Mouse (Mus musculus): ENCODE data around the gene Mrps6. TPM values are rescaled to one million over a fixed set of nuclear protein-coding genes. Genes with fewer than 3 reads are reported as not detected.

Mrps6 gene
- total RNA-seq, 2 experiments from 2014 or later: 60.6 to 63.2 TPM

DNA sequence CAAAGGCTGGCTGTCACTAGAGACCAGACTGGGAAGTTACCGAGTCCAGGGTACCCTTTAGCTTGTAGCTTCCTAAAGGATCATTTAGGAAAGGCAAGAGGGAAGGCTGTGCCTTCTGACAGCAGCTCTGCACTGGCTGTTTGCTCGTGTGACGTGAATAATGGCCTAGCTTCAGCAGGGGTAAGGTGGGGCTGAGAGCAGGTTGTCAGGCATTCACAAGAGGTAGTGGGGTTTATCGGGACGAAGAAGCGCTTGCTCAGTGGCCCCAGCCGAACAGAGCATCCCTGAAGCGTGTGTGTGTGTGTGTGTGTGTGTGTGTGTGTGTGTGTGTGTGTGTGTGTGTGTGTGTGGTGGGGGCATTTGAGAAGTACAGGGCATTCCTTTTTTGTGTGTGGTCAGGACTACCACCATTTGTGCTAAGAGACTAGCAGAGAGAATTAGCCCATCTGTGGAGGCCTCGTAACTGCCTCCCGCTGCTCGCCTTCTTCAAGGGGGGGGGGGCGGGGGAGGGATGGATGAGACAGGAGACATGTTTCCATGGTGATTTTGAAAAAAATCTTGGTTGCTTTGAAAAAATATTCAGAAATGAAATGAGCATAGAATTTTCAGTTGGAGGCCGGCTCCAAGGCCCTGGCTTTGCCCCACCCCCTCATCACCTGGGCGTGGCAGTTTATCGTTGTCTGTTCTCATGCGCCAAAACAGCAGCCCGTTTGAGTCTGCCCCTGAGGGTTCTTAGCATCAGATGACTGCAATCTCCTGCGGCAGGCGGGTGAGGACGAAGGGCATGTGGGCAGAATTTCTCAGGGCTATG lies 57.7 kb downstream of the Mrps6 start:
- no peak for DNase-seq (ENCODE audit: low spot score)
- intact Hi-C loops (cut with DNase I): no loop called here

- no peak for DNase-seq (ENCODE audit: low spot score)
These were observed 59.5 kb downstream of the Mrps6 start for GRCm38 (mm10) chr16:92117337-92118209.

DNA sequence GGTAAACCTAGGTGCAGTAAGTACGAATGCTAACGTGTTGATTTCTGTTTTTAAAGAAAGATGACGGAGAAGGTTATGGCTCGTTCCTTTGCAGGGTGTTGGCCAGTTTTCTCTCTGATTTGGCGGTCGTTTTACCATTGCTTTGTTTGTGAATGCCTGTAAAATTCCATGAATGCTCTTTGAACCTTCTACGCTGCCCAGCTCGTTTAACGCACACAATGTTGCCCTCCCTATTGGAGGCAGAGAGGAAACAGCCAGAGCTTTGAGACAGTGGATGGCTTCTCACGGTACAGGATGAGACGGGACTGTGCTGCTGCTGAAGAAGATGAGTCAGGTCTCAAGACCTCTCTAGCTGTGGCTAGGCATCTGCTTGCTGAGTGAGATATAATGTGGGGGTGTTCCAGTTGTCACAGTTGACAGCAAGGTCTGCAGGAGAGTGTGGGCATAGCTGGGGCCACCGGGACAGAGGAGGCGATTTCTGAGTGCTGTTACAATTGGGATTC lies 61.0 kb downstream of the Mrps6 start:
- DNase-seq (ENCODE audit: low spot score): no peak
- intact Hi-C loops (cut with DNase I): no loop called here

More at GRCm38 (mm10) chr16:92117337-92118209, 59.5 kb downstream of the Mrps6 start:
- intact Hi-C loops (cut with DNase I): no loop called here

DNA sequence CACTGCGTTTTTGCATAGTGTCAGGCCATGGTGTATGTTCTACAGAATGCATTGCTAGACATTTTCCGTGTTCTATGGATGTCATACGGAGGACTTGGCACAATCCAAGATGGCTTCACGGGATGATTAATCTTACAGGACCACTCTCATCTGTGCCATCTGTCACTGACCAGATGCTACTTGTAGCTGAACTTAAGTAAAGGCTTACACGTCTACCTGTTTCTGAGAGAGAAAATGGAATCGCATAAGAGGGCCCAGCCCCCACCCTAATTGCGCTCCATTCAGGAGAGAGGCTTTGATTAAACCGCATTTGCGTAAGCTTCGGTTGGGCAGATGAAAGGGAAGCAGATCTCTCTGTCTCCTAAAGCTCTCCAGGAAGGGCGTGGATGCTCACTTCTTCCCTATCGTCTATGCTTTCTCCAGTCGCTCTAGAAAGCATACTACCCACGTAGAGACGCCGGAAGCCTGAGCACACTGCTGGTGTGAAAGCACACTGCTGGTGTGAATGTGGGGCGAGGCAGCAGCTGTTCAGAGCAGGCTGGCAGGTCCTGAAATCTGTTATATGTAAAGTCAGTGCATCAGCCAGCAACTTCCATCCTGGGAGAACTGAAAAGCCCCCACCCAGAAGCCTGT lies 62.9 kb downstream of the Mrps6 start:
- no peak for DNase-seq (ENCODE audit: low spot score)
- intact Hi-C loops (cut with DNase I): no loop called here

GRCm38 (mm10) chr16:92127226-92127625 lies 69.2 kb downstream of the Mrps6 start:
- no peak for DNase-seq (ENCODE audit: low spot score)
- intact Hi-C loops (cut with DNase I): no loop called here

GRCm38 (mm10) chr16:92127666-92128065 lies 69.6 kb downstream of the Mrps6 start:
- no peak for DNase-seq (ENCODE audit: low spot score)
- intact Hi-C loops (cut with DNase I): no loop called here

DNA sequence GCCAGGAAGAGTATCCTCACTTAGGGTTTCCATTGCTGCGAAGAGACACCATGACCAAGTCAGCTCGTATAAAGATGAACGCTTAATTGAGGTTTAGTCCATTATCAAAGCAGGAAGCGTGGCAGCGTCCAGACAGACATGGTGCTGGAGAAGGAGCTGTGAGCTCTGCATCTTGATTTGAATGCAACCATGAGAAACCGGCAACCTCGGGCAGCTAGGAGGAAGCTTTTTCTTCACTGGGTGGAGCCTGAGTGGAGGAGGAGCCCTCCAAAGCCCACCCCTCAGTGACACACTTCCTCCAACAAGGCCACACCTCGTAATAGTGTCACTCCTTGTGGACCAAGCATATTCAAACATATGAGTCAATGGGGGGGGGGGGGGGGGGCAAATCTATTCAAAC lies 71.8 kb downstream of the Mrps6 start:
- no peak for DNase-seq (ENCODE audit: low spot score)
- intact Hi-C loops (cut with DNase I): no loop called here

DNA sequence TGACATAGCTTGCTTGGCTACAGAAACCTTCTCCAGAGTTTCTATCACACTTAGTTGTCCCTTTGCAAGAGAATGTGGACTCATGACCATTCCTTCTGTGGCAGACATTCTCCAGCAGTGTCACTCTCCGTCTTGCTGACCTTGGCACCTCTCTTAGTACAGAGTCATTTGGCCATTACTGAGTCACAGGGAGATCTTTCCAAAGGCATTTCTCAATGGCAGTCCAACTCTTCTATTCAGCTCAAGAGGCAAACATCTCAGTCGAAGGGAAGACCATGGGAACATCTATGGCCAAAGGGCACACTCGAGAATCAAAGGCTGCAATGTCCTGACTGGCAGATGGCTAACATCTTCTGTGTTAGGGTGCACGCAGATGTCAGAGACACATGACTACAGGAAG lies 74.4 kb downstream of the Mrps6 start:
- no peak for DNase-seq (ENCODE audit: low spot score)
- intact Hi-C loops (cut with DNase I): no loop called here

DNA sequence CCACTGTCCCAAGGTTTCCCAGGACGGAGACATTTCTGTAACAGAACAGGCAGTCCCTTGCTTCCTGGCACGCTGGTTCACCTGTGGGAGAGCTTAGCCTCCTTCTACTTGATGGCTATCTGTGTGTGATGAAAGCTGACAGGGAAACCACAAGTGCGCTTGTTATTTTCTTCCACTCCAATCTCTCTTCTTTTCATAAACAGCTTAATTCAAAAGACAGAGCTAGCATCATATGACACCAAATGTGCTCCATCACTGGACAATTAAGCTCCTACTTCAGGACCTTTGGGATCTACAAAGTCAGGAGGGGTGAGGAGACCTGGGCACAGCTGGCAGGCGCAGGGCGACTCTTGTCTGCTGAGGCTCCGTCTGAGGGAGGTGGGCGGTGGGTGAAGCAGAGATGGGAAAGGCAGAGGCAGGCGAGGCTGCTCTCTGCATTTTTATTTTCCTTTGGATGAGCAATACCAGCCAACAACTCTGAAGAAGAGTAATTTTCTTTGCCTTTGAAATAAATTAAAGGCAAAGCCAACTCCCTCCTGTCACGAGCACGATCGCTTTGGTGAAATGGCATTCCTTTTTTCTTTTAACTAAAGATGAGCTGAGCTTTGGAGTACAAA lies 76.2 kb downstream of the Mrps6 start:
- intact Hi-C loops (cut with DNase I): no loop called here
- DNase-seq (ENCODE audit: low spot score): no peak

DNA sequence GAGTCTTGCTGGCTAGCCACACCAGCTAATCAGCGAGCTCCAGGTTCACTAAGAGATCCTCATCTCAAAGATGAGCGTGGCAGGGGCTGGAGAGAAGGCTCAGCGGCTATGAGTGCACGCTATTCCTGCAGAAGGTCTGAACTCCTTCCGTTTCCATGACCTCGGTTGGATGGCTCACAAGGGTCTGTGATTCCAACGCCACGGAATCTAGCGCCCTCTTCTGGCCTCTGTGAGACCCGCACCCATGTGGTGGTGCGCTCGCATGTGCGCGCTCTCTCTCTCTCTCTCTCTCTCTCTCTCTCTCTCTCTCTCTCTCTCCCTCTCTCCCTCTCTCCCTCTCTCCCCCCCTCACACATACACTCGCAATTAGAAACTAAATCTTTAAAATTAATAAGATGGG lies 78.2 kb downstream of the Mrps6 start:
- intact Hi-C loops (cut with DNase I): no loop called here
- no peak for DNase-seq (ENCODE audit: low spot score)

DNA sequence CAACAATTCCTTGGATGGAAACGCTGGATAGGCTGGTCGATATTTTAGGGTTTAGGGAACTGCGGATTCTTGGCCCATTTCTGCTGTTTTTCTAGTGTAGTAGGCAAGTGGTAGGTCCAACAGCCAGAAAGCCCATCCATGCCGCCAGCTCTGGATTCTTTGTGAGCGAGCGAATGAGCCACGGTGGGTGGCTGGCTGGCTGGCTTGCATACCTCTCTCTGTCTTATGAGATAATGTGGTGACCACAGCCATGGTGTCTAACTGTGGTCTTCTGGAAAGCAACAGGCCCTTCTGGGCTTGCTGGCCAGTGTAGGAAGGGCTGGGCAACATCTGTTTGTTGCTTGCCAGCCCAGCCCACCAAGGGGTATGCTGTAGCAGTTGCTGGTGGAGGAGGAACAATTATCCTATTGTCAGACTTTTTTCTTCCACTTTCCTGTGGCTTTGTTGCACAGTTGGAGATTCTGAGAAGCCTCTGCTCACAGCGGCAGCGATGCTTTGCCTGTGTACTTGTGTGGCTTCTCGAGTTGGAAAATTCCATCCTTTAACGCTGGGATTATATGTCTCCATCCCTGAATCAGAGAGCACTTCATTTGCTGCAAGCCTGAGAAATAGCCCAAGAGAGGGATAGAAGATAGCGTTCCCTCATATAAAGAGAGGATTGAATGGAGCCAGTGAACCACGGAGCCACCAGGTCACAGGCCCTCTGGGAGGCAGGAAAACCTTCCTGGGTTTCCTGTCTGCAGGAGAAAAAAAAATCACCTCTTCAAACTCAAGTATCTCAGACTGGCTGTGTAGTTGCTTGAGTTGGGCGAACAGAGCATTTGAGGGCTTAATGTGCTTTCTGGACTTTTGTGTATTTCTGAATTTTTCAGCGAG lies 81.6 kb downstream of the Mrps6 start:
- DNase-seq (ENCODE audit: low spot score): no peak
- intact Hi-C loops (cut with DNase I): no loop called here

GRCm38 (mm10) chr16:92140328-92140727 lies 82.3 kb downstream of the Mrps6 start:
- intact Hi-C loops (cut with DNase I): no loop called here
- no peak for DNase-seq (ENCODE audit: low spot score)

DNA sequence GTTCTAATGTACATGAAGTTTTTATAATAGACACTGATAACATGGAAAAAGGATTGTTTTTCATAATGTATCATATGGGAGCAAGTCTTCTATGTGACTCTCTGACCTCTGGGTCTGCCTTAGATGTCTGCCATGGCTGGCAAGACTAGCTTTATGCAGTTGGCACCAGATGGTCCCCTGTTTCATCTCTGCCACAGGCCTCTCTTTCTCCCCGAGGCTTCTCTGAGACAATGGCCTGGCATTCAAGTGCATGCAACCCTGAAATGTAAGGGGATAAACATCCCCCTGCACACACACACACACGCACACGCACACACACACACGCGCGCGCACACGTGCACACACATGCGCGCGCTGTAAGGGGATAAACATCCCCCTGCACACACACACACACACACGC lies 83.0 kb downstream of the Mrps6 start:
- DNase-seq (ENCODE audit: low spot score): no peak
- intact Hi-C loops (cut with DNase I): no loop called here

DNA sequence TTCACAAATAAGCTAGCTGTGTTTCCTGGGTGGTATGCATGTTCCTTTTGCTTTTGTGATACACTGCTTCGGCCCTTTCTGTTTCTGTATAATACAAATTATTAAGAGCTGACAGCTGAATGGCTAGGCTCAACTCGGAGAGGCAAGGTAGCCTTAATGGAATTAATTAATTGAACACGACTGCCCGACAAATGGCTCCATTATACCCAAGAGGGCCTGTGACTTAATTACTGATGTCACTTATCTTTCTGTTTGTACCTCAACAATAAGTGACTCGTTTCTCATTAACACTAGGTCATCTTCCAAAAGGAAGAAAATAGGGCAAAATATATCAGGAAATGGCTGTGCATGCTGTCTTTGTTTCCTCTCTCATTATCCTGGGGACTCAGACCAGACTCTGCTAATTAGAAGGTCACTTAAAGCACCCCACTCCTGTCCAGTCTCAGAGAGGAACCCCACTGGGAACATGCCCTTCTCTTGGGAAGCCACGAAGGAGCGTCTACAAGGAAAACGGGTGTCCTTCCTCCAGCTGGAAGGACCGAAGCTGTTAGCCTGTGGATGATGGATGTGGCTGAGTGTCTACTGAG lies 84.4 kb downstream of the Mrps6 start:
- intact Hi-C loops (cut with DNase I): no loop called here
- no peak for DNase-seq (ENCODE audit: low spot score)

DNA sequence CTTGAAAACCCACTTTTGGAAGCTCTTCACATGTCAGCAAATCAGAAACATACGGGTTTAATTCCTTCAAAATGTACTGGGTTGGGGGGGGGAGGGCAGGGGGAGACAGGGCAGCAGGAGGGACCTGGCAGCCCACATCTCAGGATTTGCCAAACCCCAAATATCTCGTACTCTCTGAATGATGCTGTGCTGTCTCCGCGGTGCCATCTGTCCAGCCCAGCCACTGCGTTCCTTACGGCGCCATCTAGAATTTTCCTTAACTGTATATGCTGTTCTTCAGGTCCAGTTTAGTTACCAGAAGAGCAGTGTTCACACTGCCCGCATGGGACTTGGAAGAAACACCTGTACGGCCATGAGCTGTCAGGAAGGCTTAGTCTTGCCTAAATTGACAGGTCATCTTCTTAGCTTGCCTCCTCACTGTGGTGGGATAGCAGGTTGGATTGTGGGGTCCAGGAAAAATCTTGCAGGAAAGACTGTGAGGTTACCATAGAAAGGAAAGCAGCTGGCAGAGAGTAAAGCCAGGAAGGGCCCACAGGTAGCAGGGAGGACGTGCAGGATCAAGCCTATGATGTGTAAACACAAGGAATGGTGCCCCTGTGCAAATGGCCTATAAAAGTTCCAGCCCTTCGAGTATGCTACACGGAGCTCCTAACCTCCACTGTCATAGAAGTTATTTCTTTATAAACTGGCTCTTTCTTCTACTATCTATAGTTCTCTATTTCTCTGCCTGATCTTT lies 89.7 kb downstream of the Mrps6 start:
- no peak for DNase-seq (ENCODE audit: low spot score)
- intact Hi-C loops (cut with DNase I): no loop called here

- no peak for DNase-seq (ENCODE audit: low spot score)
- intact Hi-C loops (cut with DNase I): no loop called here
These were observed 90.3 kb downstream of the Mrps6 start for GRCm38 (mm10) chr16:92148367-92148728.

DNA sequence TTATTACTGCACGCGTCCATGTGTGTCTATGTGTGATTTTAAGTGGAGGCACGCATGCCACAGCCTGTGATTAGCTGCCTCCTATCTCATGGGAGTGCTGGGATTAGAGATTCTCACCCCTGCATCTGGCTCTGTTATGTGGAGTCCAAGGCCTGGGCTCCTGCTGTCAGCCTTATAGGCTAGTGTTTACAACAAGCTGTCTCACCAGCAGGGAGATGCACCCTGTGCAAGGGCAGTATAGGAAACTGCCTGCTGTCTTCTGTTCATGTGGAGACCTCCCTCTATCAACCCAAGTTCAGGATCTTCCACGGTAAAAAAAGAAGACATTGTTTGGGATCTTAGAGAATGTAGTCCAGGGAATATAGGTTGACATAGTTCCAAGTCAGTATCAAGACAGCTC lies 92.9 kb downstream of the Mrps6 start:
- intact Hi-C loops (cut with DNase I): no loop called here
- no peak for DNase-seq (ENCODE audit: low spot score)

- intact Hi-C loops (cut with DNase I): no loop called here
These were observed 100.0 kb downstream of the Mrps6 start for GRCm38 (mm10) chr16:92158021-92158455.

More at GRCm38 (mm10) chr16:92158021-92158455, 100.0 kb downstream of the Mrps6 start:
- no peak for DNase-seq (ENCODE audit: low spot score)

All from heart, postnatal 25 days (tissue).